In the genomic region with DNA sequence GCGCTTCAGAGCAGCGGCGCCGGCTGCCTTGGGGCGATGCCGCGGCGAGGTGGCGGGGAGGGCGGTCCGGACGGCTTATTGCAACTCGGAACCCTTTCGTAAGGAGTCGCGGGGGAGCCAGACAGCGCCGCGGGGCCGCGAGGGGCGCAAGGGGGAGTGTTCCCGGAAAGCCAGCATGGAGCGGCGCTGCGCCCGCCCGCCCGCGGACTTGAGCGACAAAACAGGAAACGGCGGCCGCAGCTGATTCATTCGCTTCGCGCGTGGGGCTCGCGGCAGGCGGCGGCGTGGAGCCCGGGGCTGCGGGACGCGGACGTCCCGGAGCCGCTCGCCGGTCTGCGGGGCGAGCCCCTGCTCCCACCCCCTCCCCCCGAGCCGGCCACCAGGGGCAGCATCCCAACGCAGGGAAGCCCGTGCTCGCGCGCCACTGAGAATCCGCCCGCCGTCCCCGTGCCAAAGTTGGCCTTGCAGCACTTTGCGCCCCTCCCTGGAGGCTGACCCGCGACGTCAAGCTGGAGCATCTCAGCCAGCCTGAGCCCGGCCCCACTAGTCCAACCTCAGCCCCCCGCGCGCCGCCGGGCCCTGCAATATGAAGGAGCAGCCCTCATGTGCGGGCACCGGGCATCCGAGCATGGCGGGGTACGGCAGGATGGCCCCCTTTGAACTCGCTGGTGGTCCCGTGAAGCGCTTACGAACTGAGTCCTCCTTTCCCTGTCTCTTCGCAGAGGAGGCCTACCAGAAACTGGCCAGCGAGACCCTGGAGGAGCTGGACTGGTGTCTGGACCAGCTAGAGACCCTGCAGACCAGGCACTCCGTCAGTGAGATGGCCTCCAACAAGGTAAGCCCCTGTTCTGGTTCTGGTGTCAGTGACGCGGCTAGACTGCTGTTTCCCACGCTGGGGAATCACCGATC, we compare ENCODE assay signal across 8 mouse cellular contexts.
DNase-seq lines count a peak whose midpoint lies in the region; ATAC-seq and TF ChIP-seq lines count a peak whose summit lies in the region.

No protein-coding gene starts in this region.

- H3K9ac ChIP-seq in heart, embryonic 16.5 days (ENCODE audit: low read length), result peak overlapping the region; percentile 93
- peak overlapping the region; percentile 83 for H3K9ac ChIP-seq in liver, postnatal 0 days (replicated peaks)
- peak overlapping the region; percentile 82 for H3K9ac ChIP-seq in neural tube, embryonic 12.5 days

- no peaks in the 10 kb centered on the region for H3K36me3 ChIP-seq in forebrain, embryonic 10.5 days (replicated peaks)
- H3K36me3 ChIP-seq in heart, embryonic 16.5 days (ENCODE audit: control insufficient read depth, insufficient read depth), result no peaks in the 10 kb centered on the region
- no peaks in the 10 kb centered on the region for H3K36me3 ChIP-seq in liver, postnatal 0 days (replicated peaks; ENCODE audit: insufficient read depth, low read length)
- H3K36me3 ChIP-seq in neural tube, embryonic 12.5 days, result no peaks in the 10 kb centered on the region
- H3K36me3 ChIP-seq in testis, adult 2 months (ENCODE audit: control insufficient read depth, insufficient read depth, low read length), result no peaks in the 10 kb centered on the region

- DNase-seq in CD8-positive naive resting alpha-beta T cell, adult 2 months (ENCODE audit: low read depth in 2 of 2, low spot score in 2 of 2), result peak; percentile 85 to 88
- peak; percentile 84 for DNase-seq in brain, embryonic 14.5 days (ENCODE audit: low read depth)
- DNase-seq in forebrain, embryonic 10.5 days (ENCODE audit: extremely low spot score, low spot score), result peak; percentile 80
- peak; percentile 80 to 87 for DNase-seq in kidney, postnatal 4 days
- DNase-seq in liver, postnatal 0 days, result peak; percentile 83

- no peaks in the 10 kb centered on the region for H3K9me3 ChIP-seq in forebrain, embryonic 10.5 days
- H3K9me3 ChIP-seq in heart, embryonic 16.5 days (replicated peaks; ENCODE audit: control insufficient read depth, low read length), result no peaks in the 10 kb centered on the region
- no peaks in the 10 kb centered on the region for H3K9me3 ChIP-seq in liver, postnatal 0 days (ENCODE audit: low read length)
- H3K9me3 ChIP-seq in neural tube, embryonic 12.5 days, result no peaks in the 10 kb centered on the region

- under 1% methylated on average over 91 of the region's 91 CpGs for WGBS in forebrain, embryonic 10.5 days
- under 1% methylated on average over 89 of the region's 91 CpGs for WGBS in heart, embryonic 16.5 days
- 2% methylated on average over 58 of the region's 91 CpGs for WGBS in liver, postnatal 0 days (ENCODE audit: insufficient replicate concordance)
- 1% methylated on average over 91 of the region's 91 CpGs for WGBS in neural tube, embryonic 12.5 days

- no peak for TF ChIP-seq EP300 in liver, postnatal 0 days (IDR thresholded peaks at IDR 0.05; ENCODE audit: low read depth)

- peak overlapping the region; percentile 89 for H3K4me2 ChIP-seq in heart, embryonic 16.5 days (ENCODE audit: low read depth, low read length)
- peak overlapping the region; percentile 89 for H3K4me2 ChIP-seq in liver, postnatal 0 days (ENCODE audit: low read depth, low read length)
- H3K4me2 ChIP-seq in neural tube, embryonic 12.5 days (replicated peaks), result peak overlapping the region; percentile 96

- H3K27ac ChIP-seq in forebrain, embryonic 10.5 days, result peak overlapping the region; percentile 90
- H3K27ac ChIP-seq in heart, embryonic 16.5 days (ENCODE audit: low read length), result peak overlapping the region; percentile 72
- peak overlapping the region; percentile 85 for H3K27ac ChIP-seq in liver, postnatal 0 days (ENCODE audit: low read depth)
- 0 out of 2 replicates have a peak overlapping the region, but pooled peaks have one; percentile 46 for H3K27ac ChIP-seq in neural tube, embryonic 12.5 days
- no peak overlapping the region for H3K27ac ChIP-seq in testis, adult 2 months (ENCODE audit: control insufficient read depth, insufficient read depth, low read depth, low read length)

- peak; percentile 53 for TF ChIP-seq CTCF in brain, embryonic 14.5 days (IDR thresholded peaks at IDR 0.05; ENCODE audit: borderline replicate concordance, extremely low read depth, insufficient read depth, insufficient read length)
- TF ChIP-seq CTCF in liver, postnatal 0 days (IDR thresholded peaks at IDR 0.05; ENCODE audit: low read depth), result peak; percentile 59
- TF ChIP-seq CTCF in testis, adult 2 months (IDR thresholded peaks at IDR 0.05; ENCODE audit: control insufficient read depth, insufficient read depth, insufficient replicate concordance, low read depth, low read length), result no peak

- ATAC-seq in heart, embryonic 16.5 days (replicated peaks; ENCODE audit: extremely low read depth, insufficient read depth, low FRiP score), result peak; percentile 87
- ATAC-seq in liver, postnatal 0 days, result peak; percentile 66
- ATAC-seq in neural tube, embryonic 12.5 days (ENCODE audit: low FRiP score, low read depth), result peak; percentile 89

- H3K4me3 ChIP-seq in forebrain, embryonic 10.5 days, result peak overlapping the region; percentile 89
- peak overlapping the region; percentile 72 for H3K4me3 ChIP-seq in heart, embryonic 16.5 days (ENCODE audit: low read length)
- peak overlapping the region; percentile 76 for H3K4me3 ChIP-seq in liver, postnatal 0 days (ENCODE audit: low read depth, low read length)
- H3K4me3 ChIP-seq in neural tube, embryonic 12.5 days, result peak overlapping the region; percentile 72
- peak overlapping the region; percentile 56 for H3K4me3 ChIP-seq in testis, adult 2 months (ENCODE audit: control insufficient read depth, low read depth, low read length)

- TF ChIP-seq POLR2A in brain, embryonic 14.5 days (IDR thresholded peaks at IDR 0.05; ENCODE audit: borderline replicate concordance, extremely low read depth, insufficient read depth, insufficient read length, poor library complexity, severe bottlenecking), result no peak
- TF ChIP-seq POLR2A in testis, adult 2 months (IDR thresholded peaks at IDR 0.05; ENCODE audit: control insufficient read depth, low read depth, low read length), result peak; percentile 15; the same call in 1 of the 2 replicates

- peaks cover 28% of the 10 kb centered on the region for H3K27me3 ChIP-seq in forebrain, embryonic 10.5 days (ENCODE audit: poor library complexity, severe bottlenecking)
- H3K27me3 ChIP-seq in heart, embryonic 16.5 days (ENCODE audit: control insufficient read depth, insufficient read depth, low read length), result no peaks in the 10 kb centered on the region
- H3K27me3 ChIP-seq in liver, postnatal 0 days (ENCODE audit: insufficient read depth, low read length), result 0 out of 2 replicates have a peak, but pooled peaks cover 2% of the 10 kb centered on the region
- no peaks in the 10 kb centered on the region for H3K27me3 ChIP-seq in neural tube, embryonic 12.5 days (replicated peaks)
- H3K27me3 ChIP-seq in testis, adult 2 months (ENCODE audit: control insufficient read depth, insufficient read depth, low read length), result no peaks in the 10 kb centered on the region

- H3K4me1 ChIP-seq in forebrain, embryonic 10.5 days, result peaks cover 29% of the 10 kb centered on the region
- peaks cover 24% of the 10 kb centered on the region for H3K4me1 ChIP-seq in heart, embryonic 16.5 days (ENCODE audit: control insufficient read depth, insufficient read depth, low read length)
- peaks cover 20% of the 10 kb centered on the region for H3K4me1 ChIP-seq in liver, postnatal 0 days (ENCODE audit: insufficient read depth)
- peaks cover 10% of the 10 kb centered on the region for H3K4me1 ChIP-seq in neural tube, embryonic 12.5 days
- peaks cover 4% of the 10 kb centered on the region for H3K4me1 ChIP-seq in testis, adult 2 months (ENCODE audit: control insufficient read depth, insufficient read depth, low read length)
